Mouse (Mus musculus) stomach, postnatal 0 days (tissue): Measurements from ENCODE around the gene Nol4l. TPM values are rescaled to one million over a fixed set of nuclear protein-coding genes. Genes with fewer than 3 reads are reported as not detected.

Experiments
- ATAC-seq: fragments of 200-750 bp; cut with Nextera tagmentation; 2 replicates; pipeline ENCODE4 v1.8.0; 2017; ENCODE audit not compliant: low FRiP score, low TSS enrichment
- DNase-seq: peaks from one replicate; pipeline ENCODE4 v3.0.0-alpha.2; 2016; ENCODE audit warnings: low spot score
- H3K27ac ChIP-seq: fragments of 300-500 bp; sonication (generic); replicated peaks from 2 replicates; pipeline ENCODE4 v1.5.1; 2014; ENCODE audit warnings: mild to moderate bottlenecking, control low read depth
- H3K27me3 ChIP-seq: fragments of 300-500 bp; sonication (generic); 2 replicates; pipeline ENCODE4 v1.6.1; 2014; ENCODE audit warnings: low read length; ENCODE audit not compliant: control insufficient read depth, insufficient read depth
- H3K36me3 ChIP-seq: fragments of 300-500 bp; sonication (generic); 2 replicates; pipeline ENCODE4 v1.6.1; 2014; ENCODE audit warnings: low read length, mixed read lengths; ENCODE audit not compliant: control insufficient read depth, insufficient read depth
- H3K4me1 ChIP-seq: fragments of 300-500 bp; sonication (generic); replicated peaks from 2 replicates; pipeline ENCODE4 v1.6.1; 2014; ENCODE audit warnings: antibody characterized with exemption; ENCODE audit not compliant: control insufficient read depth, insufficient read depth
- H3K4me2 ChIP-seq: fragments of 300-500 bp; sonication (generic); replicated peaks from 2 replicates; pipeline ENCODE4 v1.6.1; 2014; ENCODE audit warnings: low read depth, mild to moderate bottlenecking, control low read depth, moderate library complexity
- H3K4me3 ChIP-seq: fragments of 300-500 bp; sonication (generic); 2 replicates; pipeline ENCODE4 v1.5.1; 2014; ENCODE audit warnings: low read depth, low read length, control low read depth
- H3K9ac ChIP-seq: fragments of 300-500 bp; sonication (generic); 2 replicates; pipeline ENCODE4 v1.6.1; 2014; ENCODE audit warnings: mild to moderate bottlenecking, low read length, control low read depth, mixed read lengths
- H3K9me3 ChIP-seq: fragments of 300-500 bp; sonication (generic); 2 replicates; pipeline ENCODE4 v1.6.1; 2016; ENCODE audit warnings: low read length; ENCODE audit not compliant: control insufficient read depth
- CTCF ChIP-seq: IDR thresholded peaks from 2 replicates; pipeline ENCODE4 v1.5.1; 2016; ENCODE audit warnings: antibody characterized with exemption, low read depth, mild to moderate bottlenecking, moderate library complexity
- EP300 ChIP-seq: optimal IDR thresholded peaks from 2 replicates; pipeline ENCODE3; 2016; ENCODE audit warnings: antibody characterized with exemption
- WGBS: fragments of 180-500 bp; shearing (Covaris S2); extraction: QIAGEN DNeasy Blood & Tissue Kit; methylation state at CpG from one replicate; pipeline ENCODE4 v1.1.7; 2014; 5-methylcytosine and 5-hydroxymethylcytosine counted together
- polyA plus RNA-seq: library from polyadenylated mRNA; unstranded; fragments of >200 nt; fragmentation: Nextera tagmentation; extraction: Ambion mirVana; gene quantifications from 2 replicates; pipeline ENCODE4 v1.2.1, GENCODE M21; 2015

The Nol4l gene
- polyA plus RNA-seq, 1 experiment from 2014 or later: 4.4 TPM

DNA sequence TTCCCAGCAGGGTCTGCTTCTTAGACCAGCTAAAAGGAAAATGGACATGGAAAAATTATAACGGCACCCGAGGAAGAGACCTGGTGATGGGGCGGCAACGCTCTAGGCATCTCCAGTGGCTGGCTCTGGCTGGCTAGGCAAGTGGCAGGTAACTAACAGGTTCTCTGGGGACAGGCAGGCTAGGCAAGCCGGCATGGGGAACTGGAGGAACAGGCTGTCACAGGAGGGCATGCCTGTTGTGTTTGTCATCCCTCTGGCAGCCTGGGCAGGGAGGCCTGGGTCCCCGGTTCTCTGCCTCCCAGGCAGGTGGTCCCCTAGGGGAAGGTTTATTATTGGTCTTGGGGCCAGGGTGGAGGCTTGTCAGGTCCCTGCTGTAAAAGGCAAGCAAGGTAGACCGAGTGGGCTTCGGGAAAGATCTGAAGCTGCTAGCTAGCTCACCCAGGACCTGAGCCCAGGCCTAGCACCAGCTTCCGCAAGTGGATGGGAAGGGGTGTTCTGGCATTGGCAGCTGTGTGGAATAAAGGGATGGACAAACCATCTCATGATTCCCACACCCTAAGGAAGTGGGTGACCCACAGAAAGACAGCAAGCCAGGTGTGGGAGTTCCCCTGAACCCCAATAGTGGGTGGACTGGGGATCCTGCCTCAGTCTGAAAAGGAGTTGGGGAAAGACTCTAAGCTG lies 2.8 kb downstream of the Nol4l start:
- 50% methylated on average over 9 of the region's 9 CpGs for WGBS
- Histone ChIP-seq H3K9me3 (no peaks in the 10 kb centered on the region), H3K27ac (peak overlapping the region; percentile 49), H3K4me1 (no peaks in the 10 kb centered on the region), H3K4me2 (no peak overlapping the region), H3K27me3 (no peaks in the 10 kb centered on the region), H3K36me3 (no peaks in the 10 kb centered on the region), H3K9ac (no peak overlapping the region), H3K4me3 (no peak overlapping the region)
- no peak for TF ChIP-seq CTCF
- no peak for TF ChIP-seq EP300
- DNase-seq (peak; percentile 45), ATAC-seq (no peak)

- H3K9me3 ChIP-seq: no peaks in the 10 kb centered on the region
- 21% methylated on average over 10 of the region's 10 CpGs for WGBS
- H3K4me2 ChIP-seq: no peak overlapping the region
- ATAC-seq (peak; percentile 24; the same call in 1 of the 2 replicates), DNase-seq (peak; percentile 63)
- no peaks in the 10 kb centered on the region for H3K36me3 ChIP-seq
- H3K27me3 ChIP-seq: no peaks in the 10 kb centered on the region
- H3K4me1 ChIP-seq: no peaks in the 10 kb centered on the region
- H3K4me3 ChIP-seq: no peak overlapping the region
- H3K9ac ChIP-seq: no peak overlapping the region
- no peak for TF ChIP-seq CTCF
- TF ChIP-seq EP300: no peak
- H3K27ac ChIP-seq: no peak overlapping the region
These were observed 3.9 kb downstream of the Nol4l start for GRCm38 (mm10) chr2:153525906-153526311.

GRCm38 (mm10) chr2:153524727-153525126 lies 5.0 kb downstream of the Nol4l start:
- 69% methylated on average over 2 of the region's 2 CpGs for WGBS
- Histone ChIP-seq H3K4me1 (no peaks in the 10 kb centered on the region), H3K4me3 (no peak overlapping the region), H3K9me3 (no peaks in the 10 kb centered on the region), H3K4me2 (no peak overlapping the region), H3K27me3 (no peaks in the 10 kb centered on the region), H3K9ac (no peak overlapping the region), H3K27ac (no peak overlapping the region), H3K36me3 (no peaks in the 10 kb centered on the region)
- TF ChIP-seq EP300 (no peak), CTCF (no peak)
- DNase-seq (no peak), ATAC-seq (no peak)

GRCm38 (mm10) chr2:153523656-153524055 lies 6.1 kb downstream of the Nol4l start:
- ATAC-seq (no peak), DNase-seq (no peak)
- H3K4me1 ChIP-seq: no peaks in the 10 kb centered on the region
- 79% methylated on average over 12 of the region's 12 CpGs for WGBS
- no peak overlapping the region for H3K4me2 ChIP-seq
- H3K9me3 ChIP-seq: no peaks in the 10 kb centered on the region
- TF ChIP-seq EP300 (no peak), CTCF (no peak)
- H3K9ac ChIP-seq: no peak overlapping the region
- H3K4me3 ChIP-seq: no peak overlapping the region
- no peaks in the 10 kb centered on the region for H3K36me3 ChIP-seq
- no peaks in the 10 kb centered on the region for H3K27me3 ChIP-seq
- no peak overlapping the region for H3K27ac ChIP-seq

DNA sequence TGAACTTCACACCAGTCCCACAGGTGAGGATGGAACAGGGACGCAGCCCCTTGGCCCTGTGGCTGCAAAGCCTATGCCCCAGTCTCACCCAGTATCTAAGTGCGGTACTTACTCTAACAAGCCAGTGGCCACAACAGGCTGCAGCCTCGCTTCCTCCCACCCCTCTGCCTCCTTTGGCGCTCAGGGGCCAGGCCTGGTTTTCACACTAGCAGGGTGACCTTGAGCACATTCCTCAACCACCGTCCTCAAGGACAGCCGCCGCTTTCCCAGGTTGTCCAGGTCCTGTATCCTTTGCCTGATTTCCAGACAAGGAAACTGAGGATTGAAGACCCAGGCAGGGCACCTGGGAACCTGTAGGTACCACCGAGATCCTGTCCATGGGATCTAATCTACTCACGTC lies 6.6 kb downstream of the Nol4l start:
- DNase-seq (no peak), ATAC-seq (no peak)
- Histone ChIP-seq H3K4me2 (no peak overlapping the region), H3K27me3 (no peaks in the 10 kb centered on the region), H3K27ac (no peak overlapping the region), H3K9me3 (no peaks in the 10 kb centered on the region), H3K4me3 (no peak overlapping the region), H3K36me3 (no peaks in the 10 kb centered on the region), H3K9ac (no peak overlapping the region), H3K4me1 (no peaks in the 10 kb centered on the region)
- TF ChIP-seq EP300: no peak
- TF ChIP-seq CTCF: no peak
- WGBS: 62% methylated on average over 9 of the region's 9 CpGs

- Histone ChIP-seq H3K9ac (no peak overlapping the region), H3K4me2 (no peak overlapping the region), H3K9me3 (no peaks in the 10 kb centered on the region), H3K27me3 (no peaks in the 10 kb centered on the region), H3K4me3 (no peak overlapping the region), H3K36me3 (no peaks in the 10 kb centered on the region), H3K4me1 (no peaks in the 10 kb centered on the region), H3K27ac (no peak overlapping the region)
- TF ChIP-seq EP300 (no peak), CTCF (no peak)
- no peak for ATAC-seq
- no peak for DNase-seq
- 47% methylated on average over 4 of the region's 4 CpGs for WGBS
These were observed 7.5 kb downstream of the Nol4l start for GRCm38 (mm10) chr2:153522270-153522669.
